Mouse (Mus musculus) layer of hippocampus, adult 11-12 months (tissue): Measurements from ENCODE around the gene Ang5.
"Not testable (repeated sequence)": the region's sequence is repeated elsewhere in the genome, so short reads cannot be mapped to it uniquely, and the experiment has no call there.

Experiments
- DNase-seq: peaks from one replicate; pipeline ENCODE4 v3.0.0; 2022; ENCODE audit warnings: low spot score

The Ang5 gene

GRCm38 (mm10) chr14:43956769-43957168 is at the start of gene Ang5:
TSS of gene Ang5 (plus strand) at chr14:43957069.
- not testable (repeated sequence) for DNase-seq

- not testable (repeated sequence) for DNase-seq
Observed at GRCm38 (mm10) chr14:43918214-43918613, 38.7 kb upstream of the Ang5 start.

- not testable (repeated sequence) for DNase-seq
Observed at GRCm38 (mm10) chr14:43923459-43923858, 33.4 kb upstream of the Ang5 start, which contains the start of gene Ear10. TSS of gene Ear10 (minus strand) at chr14:43923559.

GRCm38 (mm10) chr14:43924688-43925403 is 32.0 kb upstream of the Ang5 start, which contains the start of gene Gm8113:
TSS of gene Gm8113 (plus strand) at chr14:43925390.
- DNase-seq: peak; percentile 53

GRCm38 (mm10) chr14:43925404-43925950 is 31.4 kb upstream of the Ang5 start:
- not testable (repeated sequence) for DNase-seq

- DNase-seq: peak; percentile 40
Observed at GRCm38 (mm10) chr14:43932991-43933390, 23.9 kb upstream of the Ang5 start.

- DNase-seq: not testable (repeated sequence)
Observed at GRCm38 (mm10) chr14:43933399-43933798, 23.5 kb upstream of the Ang5 start.

GRCm38 (mm10) chr14:43953382-43953781 is 3.5 kb upstream of the Ang5 start:
- not testable (repeated sequence) for DNase-seq

GRCm38 (mm10) chr14:43955074-43955473 is 1.8 kb upstream of the Ang5 start:
- not testable (repeated sequence) for DNase-seq

GRCm38 (mm10) chr14:43983454-43983853 is 26.6 kb downstream of the Ang5 start:
- DNase-seq: no peak

GRCm38 (mm10) chr14:43983897-43984296 is 27.0 kb downstream of the Ang5 start:
- DNase-seq: peak; percentile 37

- no peak for DNase-seq
Observed at GRCm38 (mm10) chr14:43986147-43986546, 29.3 kb downstream of the Ang5 start.

- peak; percentile 75 for DNase-seq
Observed at GRCm38 (mm10) chr14:43987404-43987803, 30.5 kb downstream of the Ang5 start.

GRCm38 (mm10) chr14:43998455-43999000 is 41.7 kb downstream of the Ang5 start:
- DNase-seq: not testable (repeated sequence)

GRCm38 (mm10) chr14:44001600-44001999 is 44.7 kb downstream of the Ang5 start:
- DNase-seq: no peak

GRCm38 (mm10) chr14:44002169-44002568 is 45.3 kb downstream of the Ang5 start, which contains the start of gene Ang6:
TSS of gene Ang6 (minus strand) at chr14:44002269.
- no peak for DNase-seq

- DNase-seq: not testable (repeated sequence)
Observed at GRCm38 (mm10) chr14:44008021-44008420, 51.2 kb downstream of the Ang5 start.

- DNase-seq: not testable (repeated sequence)
Observed at GRCm38 (mm10) chr14:44009686-44010085, 52.8 kb downstream of the Ang5 start.
